Mouse (Mus musculus): ENCODE data around the gene Pdss2. TPM values are rescaled to one million over a fixed set of nuclear protein-coding genes. Genes with fewer than 3 reads are reported as not detected.
"Not testable (repeated sequence)": the region's sequence is repeated elsewhere in the genome, so short reads cannot be mapped to it uniquely, and the experiment has no call there.

Gene Pdss2
- polyA plus RNA-seq, 1 experiment from 2014 or later, result 15.2 TPM

DNA sequence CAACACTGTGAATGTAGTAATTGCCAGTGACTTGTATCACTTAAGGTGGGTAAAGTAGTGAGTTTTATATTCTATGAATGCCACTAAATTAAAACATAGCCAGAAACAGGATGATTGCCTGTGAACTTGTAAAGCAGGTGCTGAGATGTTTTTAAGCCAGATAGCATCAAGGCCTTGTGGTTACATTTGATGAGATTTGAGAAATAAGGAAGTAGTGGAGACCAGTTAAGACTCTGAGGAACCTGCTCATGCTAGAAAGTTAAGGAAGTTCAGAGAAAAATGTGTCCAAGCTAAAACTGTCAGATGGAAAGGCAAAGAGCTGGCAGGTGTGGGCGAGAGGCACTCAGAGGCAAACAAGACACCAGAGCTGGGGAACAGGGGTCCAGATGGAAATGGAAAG is 184.8 kb downstream of the Pdss2 start:
- Histone ChIP-seq H3K9me3 (replicated peaks) (no peaks in the 10 kb centered on the region), H3K4me3 (no peak overlapping the region), H3K27me3 (ENCODE audit: low read depth, poor library complexity, severe bottlenecking) (no peaks in the 10 kb centered on the region), H3K36me3 (0 out of 2 replicates have a peak, but pooled peaks cover 7% of the 10 kb centered on the region), H3K27ac (replicated peaks) (no peak overlapping the region), H3K4me1 (no peaks in the 10 kb centered on the region)
- 88% methylated on average over 1 of the region's 1 CpGs for WGBS
- DNase-seq (ENCODE audit: low spot score), result no peak

DNA sequence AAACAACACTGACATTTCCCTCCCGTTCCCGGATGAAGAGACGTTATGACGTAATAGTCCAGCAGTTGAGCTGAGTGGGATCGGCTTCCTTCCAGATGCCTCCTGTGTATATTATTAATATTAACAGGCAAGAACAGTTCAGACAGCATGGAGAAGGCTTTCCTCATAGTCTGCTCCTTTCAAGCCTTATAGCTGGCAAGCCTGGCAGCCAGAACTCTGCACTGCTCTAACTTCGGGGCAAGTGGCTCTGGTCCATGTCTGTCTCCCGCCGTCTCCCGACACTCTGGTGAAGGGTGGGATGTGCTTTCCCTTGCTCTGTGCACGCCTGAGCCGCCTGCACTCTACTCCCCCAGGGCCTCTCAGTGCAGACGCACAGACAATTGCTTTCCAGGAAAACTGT is 185.6 kb downstream of the Pdss2 start:
- Histone ChIP-seq H3K4me3 (no peak overlapping the region), H3K4me1 (no peaks in the 10 kb centered on the region), H3K27me3 (ENCODE audit: low read depth, poor library complexity, severe bottlenecking) (no peaks in the 10 kb centered on the region), H3K9me3 (replicated peaks) (no peaks in the 10 kb centered on the region), H3K36me3 (peaks cover 10% of the 10 kb centered on the region), H3K27ac (replicated peaks) (no peak overlapping the region)
- 94% methylated on average over 12 of the region's 12 CpGs for WGBS
- DNase-seq (ENCODE audit: low spot score), result no peak

DNA sequence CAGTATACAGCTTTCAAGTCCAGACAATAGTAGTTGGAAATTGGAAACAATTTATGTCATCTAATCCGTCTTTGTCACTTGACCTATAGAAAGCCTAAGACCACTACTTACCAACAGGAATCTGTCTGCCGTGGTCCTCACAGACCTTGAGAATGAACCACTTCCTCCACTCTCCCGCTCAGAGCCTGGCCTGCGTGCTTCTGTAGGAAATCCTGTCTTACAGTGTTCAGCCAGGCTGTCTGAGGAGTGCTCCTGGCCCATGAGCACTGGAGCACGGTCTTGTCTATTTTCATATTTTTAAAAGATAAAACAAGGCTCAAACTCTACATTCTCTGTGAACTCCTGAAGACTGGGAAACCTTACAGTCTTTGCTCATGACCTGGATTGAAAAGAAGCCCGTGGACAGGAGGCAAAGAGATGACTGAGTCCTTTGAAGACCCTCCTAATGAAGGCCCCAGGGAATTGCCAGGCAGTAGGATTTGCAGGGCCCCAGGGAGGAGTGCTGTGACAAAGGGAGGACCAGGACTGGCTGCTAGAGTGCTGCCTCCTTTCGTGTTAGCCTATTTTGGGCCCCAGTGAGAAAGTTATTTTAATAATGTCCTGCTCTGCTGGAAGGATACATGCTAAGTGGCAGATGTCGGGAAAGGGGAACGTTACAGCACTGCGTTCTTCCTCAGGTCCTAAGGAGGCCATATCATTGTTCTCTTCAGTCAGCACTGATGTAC is 188.4 kb downstream of the Pdss2 start:
- no peaks in the 10 kb centered on the region for H3K9me3 ChIP-seq (replicated peaks)
- no peaks in the 10 kb centered on the region for H3K27me3 ChIP-seq (ENCODE audit: low read depth, poor library complexity, severe bottlenecking)
- DNase-seq (ENCODE audit: low spot score), result no peak
- WGBS, result 89% methylated on average over 10 of the region's 10 CpGs
- no peaks in the 10 kb centered on the region for H3K4me1 ChIP-seq
- peaks cover 17% of the 10 kb centered on the region for H3K36me3 ChIP-seq
- no peak overlapping the region for H3K4me3 ChIP-seq
- no peak overlapping the region for H3K27ac ChIP-seq (replicated peaks)

DNA sequence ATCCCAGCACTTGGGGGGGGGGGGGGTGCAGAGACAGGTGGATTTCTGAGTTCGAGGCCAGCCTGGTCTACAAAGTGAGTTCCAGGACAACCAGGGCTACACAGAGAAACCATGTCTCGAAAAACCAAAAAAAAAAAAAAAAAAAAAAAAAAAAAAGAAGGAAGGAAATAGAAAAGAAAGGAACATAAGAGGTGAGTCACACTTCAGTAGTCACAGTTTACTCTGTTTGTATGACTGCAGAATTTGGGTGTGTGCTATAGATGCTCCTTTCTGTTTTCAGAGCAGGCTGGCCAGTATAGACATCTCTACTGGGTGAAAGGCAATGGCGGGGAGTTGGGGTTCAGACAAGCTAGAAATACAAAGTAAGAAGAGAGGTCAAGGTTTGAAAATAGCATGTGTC is 189.9 kb downstream of the Pdss2 start:
- WGBS, result 84% methylated on average over 3 of the region's 3 CpGs
- DNase-seq (ENCODE audit: low spot score); H3K4me3 ChIP-seq; H3K4me1 ChIP-seq; H3K9me3 ChIP-seq (replicated peaks); H3K27me3 ChIP-seq (ENCODE audit: low read depth, poor library complexity, severe bottlenecking); H3K27ac ChIP-seq (replicated peaks): not testable (repeated sequence)
- H3K36me3 ChIP-seq, result peaks cover 24% of the 10 kb centered on the region

DNA sequence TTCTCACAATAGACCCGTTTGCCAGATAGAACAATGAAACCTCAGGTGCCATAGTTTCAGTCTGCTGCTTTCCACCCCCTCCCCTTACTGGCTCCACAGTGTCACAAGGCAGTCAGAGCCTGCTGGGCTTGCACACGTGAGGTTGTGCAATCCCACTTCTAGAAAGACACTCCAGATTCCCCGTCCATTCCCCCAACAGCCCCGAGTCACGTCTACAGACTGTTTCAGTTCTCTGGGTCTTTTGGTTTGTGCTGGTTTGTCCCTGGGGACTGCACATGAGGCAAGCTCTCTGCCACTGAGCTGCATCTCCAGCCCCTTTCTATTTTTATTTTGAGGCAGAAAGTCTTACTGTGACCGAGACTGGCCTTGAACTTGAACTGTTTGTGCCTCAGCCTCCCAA is 196.1 kb downstream of the Pdss2 start:
- peaks cover 13% of the 10 kb centered on the region for H3K36me3 ChIP-seq

DNA sequence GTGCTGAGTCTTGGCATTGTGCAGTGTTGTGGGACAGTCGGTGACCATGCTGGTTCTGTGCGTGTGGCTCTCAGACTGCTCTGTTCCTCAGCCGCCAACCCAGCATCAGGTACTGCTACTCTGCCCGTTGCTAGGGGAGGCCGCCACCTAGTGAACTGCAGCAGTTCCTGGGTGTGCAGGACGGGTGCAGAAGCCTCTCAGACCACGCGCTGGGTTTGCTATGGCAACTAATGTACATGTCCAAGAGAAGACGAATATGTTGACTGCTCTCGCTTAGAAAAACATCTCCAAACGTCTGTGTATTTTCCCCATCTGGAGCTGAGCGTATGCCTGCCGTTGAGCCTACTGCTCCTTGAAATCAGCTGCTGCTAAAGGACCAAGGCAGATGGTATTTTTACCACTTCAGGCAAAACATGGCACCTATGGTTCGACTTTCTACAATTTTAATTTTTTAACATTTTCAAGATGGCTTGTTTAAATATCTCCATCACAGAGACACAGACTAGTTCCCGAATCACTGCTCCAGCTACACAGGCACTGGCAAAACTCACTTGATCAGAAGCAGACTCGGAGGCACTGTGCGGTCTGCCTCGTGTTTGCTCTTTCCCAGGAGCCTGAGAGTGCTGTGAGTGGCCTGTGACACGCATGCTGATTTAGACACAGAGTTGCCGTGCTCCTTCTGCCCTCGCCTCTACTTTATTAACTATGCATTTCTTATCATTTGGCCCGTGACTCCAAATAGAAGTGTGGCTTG is 199.6 kb downstream of the Pdss2 start:
- no peak for DNase-seq (ENCODE audit: low spot score)
- H3K27ac ChIP-seq (replicated peaks), result no peak overlapping the region
- no peaks in the 10 kb centered on the region for H3K36me3 ChIP-seq
- H3K27me3 ChIP-seq (ENCODE audit: low read depth, poor library complexity, severe bottlenecking), result no peaks in the 10 kb centered on the region
- no peaks in the 10 kb centered on the region for H3K9me3 ChIP-seq (replicated peaks)
- 82% methylated on average over 22 of the region's 22 CpGs for WGBS
- H3K4me1 ChIP-seq, result 0 out of 2 replicates have a peak, but pooled peaks cover 2% of the 10 kb centered on the region
- H3K4me3 ChIP-seq, result no peak overlapping the region

More for the DNA sequence above, 196.1 kb downstream of the Pdss2 start:
- no peak overlapping the region for H3K27ac ChIP-seq (replicated peaks)
- H3K27me3 ChIP-seq (ENCODE audit: low read depth, poor library complexity, severe bottlenecking), result no peaks in the 10 kb centered on the region
- 0 out of 2 replicates have a peak, but pooled peaks cover 2% of the 10 kb centered on the region for H3K4me1 ChIP-seq
- DNase-seq (ENCODE audit: low spot score), result no peak
- 90% methylated on average over 6 of the region's 6 CpGs for WGBS
- H3K9me3 ChIP-seq (replicated peaks), result no peaks in the 10 kb centered on the region
- no peak overlapping the region for H3K4me3 ChIP-seq

DNA sequence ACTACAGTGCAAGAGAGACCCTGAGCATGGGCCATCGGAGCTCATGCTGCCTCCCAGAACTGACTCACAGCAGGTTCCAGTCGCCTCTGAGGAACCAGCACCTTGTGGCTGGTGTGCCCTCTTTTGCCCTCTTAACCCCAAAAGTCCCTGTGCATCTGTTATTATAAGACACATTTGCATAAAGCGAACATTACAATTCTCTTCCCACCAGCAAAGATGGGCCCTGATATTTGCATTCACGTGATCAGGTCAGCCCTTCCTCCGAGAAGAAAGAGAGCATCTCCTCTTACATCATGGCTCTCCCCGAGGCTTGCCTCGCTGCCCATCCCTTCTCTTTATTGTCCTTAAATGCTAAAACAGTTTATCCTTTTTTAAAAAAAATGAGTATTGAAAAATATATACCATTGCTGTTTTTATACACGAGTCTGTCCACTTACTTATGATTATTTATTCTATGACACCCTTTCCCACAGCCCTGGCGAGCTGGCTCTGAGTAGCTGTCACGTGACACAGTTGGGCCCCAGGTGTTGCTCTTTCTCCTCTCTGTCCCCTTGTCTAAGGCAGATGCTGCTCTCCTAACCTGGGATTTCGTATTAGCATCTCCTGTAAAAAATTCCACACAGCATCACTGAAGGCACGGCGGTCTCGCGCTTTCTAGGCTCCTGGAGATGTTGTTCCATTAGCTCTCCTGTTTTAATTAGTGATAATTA is 200.9 kb downstream of the Pdss2 start:
- H3K4me1 ChIP-seq, result 0 out of 2 replicates have a peak, but pooled peaks cover 4% of the 10 kb centered on the region
- no peaks in the 10 kb centered on the region for H3K9me3 ChIP-seq (replicated peaks)
- H3K27ac ChIP-seq (replicated peaks), result no peak overlapping the region; the same call in 1 of the 2 replicates
- 81% methylated on average over 15 of the region's 15 CpGs for WGBS
- DNase-seq (ENCODE audit: low spot score), result no peak
- no peaks in the 10 kb centered on the region for H3K36me3 ChIP-seq
- no peak overlapping the region for H3K4me3 ChIP-seq
- H3K27me3 ChIP-seq (ENCODE audit: low read depth, poor library complexity, severe bottlenecking), result no peaks in the 10 kb centered on the region

DNA sequence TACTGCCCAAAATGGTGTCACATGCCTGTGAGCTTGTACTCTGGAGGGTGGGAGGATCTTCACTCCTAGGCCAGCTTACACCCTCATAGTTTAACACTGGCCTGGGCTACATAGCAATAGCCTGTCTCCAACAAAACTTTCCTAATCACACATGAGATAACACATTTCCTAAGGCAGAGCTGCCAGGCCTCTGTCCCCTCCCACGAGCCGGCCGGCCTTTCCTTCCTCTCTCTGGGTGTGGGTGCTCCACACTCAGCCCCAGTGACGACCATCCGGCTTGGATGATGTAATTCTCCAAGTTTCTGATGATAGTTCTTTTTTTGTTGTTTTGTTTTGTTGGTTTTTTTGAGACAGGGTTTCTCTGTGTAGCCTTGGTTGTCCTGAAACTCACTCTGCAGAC is 203.3 kb downstream of the Pdss2 start:
- H3K36me3 ChIP-seq, result no peaks in the 10 kb centered on the region
- H3K4me3 ChIP-seq, result no peak overlapping the region
- H3K27ac ChIP-seq (replicated peaks), result no peak overlapping the region
- 0 out of 2 replicates have a peak, but pooled peaks cover 4% of the 10 kb centered on the region for H3K4me1 ChIP-seq
- H3K27me3 ChIP-seq (ENCODE audit: low read depth, poor library complexity, severe bottlenecking), result no peaks in the 10 kb centered on the region
- no peaks in the 10 kb centered on the region for H3K9me3 ChIP-seq (replicated peaks)
- no peak for DNase-seq (ENCODE audit: low spot score)
- WGBS, result 95% methylated on average over 5 of the region's 5 CpGs

DNA sequence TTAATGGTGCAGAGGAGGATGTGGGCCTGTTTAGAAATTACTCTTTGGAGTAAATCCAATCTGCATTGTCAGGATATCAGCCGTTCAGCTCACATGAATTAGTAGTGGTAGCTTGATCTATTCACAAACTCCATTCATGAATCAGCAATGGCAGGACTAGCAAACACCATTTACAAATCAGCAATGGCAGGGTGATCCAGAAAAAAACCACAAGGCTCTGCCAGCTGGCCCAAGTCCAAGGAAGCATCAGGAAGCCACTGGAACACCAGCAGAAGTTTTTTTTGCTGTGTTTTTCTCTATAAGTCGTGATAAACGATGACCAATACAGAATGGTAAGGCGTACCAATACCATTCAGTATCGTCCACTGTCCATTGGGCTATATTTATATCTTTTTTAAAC is 209.3 kb downstream of the Pdss2 start:
- no peak overlapping the region for H3K4me3 ChIP-seq
- H3K9me3 ChIP-seq (replicated peaks), result no peaks in the 10 kb centered on the region
- no peak for DNase-seq (ENCODE audit: low spot score)
- H3K36me3 ChIP-seq, result peaks cover 11% of the 10 kb centered on the region
- 94% methylated on average over 5 of the region's 5 CpGs for whole genome bisulfite sequencing
- no peak overlapping the region for H3K27ac ChIP-seq (replicated peaks)
- H3K27me3 ChIP-seq (ENCODE audit: low read depth, poor library complexity, severe bottlenecking), result no peaks in the 10 kb centered on the region
- H3K4me1 ChIP-seq, result 0 out of 2 replicates have a peak, but pooled peaks cover 2% of the 10 kb centered on the region

DNA sequence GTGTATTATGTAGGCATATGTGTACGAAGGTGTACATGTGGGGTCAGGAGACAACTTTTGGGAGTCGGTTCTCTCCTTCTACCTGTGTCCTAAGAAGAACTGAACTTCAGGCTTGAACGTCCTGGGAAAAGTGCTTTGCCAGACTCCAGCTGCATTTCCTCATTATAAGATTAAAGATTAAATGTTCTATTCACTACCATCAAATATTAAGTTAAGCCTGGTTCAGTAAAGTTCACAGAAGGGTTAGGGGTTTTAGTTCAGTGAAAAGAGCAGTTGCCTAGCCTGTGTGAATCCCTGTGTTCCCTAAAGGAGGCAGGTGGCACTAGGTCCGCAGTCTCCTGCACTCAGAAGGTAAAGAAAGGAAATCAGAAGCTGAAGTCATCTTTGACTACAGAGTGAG is 213.0 kb downstream of the Pdss2 start:
- H3K36me3 ChIP-seq, result peaks cover 14% of the 10 kb centered on the region
- H3K4me1 ChIP-seq, result peaks cover 16% of the 10 kb centered on the region
- no peaks in the 10 kb centered on the region for H3K9me3 ChIP-seq (replicated peaks)
- H3K4me3 ChIP-seq, result no peak overlapping the region
- no peak for DNase-seq (ENCODE audit: low spot score)
- H3K27ac ChIP-seq (replicated peaks), result no peak overlapping the region
- peaks cover 3% of the 10 kb centered on the region; the same call in 1 of the 2 replicates for H3K27me3 ChIP-seq (ENCODE audit: low read depth, poor library complexity, severe bottlenecking)
- WGBS, result 91% methylated on average over 4 of the region's 4 CpGs

DNA sequence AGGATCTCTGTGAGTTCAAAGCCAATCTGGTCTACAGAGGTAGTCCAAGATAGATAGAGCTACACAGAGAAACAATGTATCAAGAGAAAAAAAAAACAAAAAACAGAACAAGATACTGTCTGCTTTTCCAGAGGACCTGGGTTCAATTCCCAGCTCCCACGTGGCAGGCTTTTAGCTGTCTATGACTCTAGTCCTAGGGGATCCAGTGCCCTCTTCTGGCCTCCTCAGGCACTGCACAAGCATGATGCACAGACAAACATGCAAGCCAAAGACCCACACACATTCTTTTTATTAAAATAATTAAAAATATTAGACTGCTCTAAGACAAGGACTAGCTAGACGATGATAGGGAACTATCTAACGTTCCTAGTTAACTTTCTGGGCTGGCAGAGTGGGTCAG is 214.5 kb downstream of the Pdss2 start:
- no peaks in the 10 kb centered on the region for H3K9me3 ChIP-seq (replicated peaks)
- no peak overlapping the region for H3K4me3 ChIP-seq
- peaks cover 3% of the 10 kb centered on the region; the same call in 1 of the 2 replicates for H3K27me3 ChIP-seq (ENCODE audit: low read depth, poor library complexity, severe bottlenecking)
- no peak for DNase-seq (ENCODE audit: low spot score)
- 88% methylated on average over 3 of the region's 3 CpGs for WGBS
- peaks cover 31% of the 10 kb centered on the region for H3K4me1 ChIP-seq
- H3K27ac ChIP-seq (replicated peaks), result no peak overlapping the region
- H3K36me3 ChIP-seq, result peaks cover 14% of the 10 kb centered on the region

DNA sequence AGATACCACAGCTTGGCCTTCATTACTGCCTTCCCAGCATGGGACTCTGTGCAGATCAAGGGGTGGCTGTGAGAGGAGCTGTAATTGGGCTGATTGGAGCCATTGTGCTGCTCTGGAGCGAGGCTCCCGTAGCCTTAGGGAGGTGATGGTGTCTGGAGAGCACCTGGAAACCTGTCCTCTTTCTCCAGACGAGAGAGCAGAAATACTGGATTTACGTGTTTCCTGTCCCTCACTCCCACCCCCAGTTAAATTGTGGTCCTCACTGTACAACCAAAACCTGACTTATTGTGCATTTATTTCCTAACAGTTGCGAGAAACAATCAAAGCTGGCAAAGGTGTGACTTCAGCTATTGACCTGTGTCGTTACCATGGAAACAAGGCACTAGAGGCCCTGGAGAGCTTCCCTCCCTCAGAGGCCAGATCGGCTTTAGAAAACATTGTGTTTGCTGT is 218.2 kb downstream of the Pdss2 start:
- peaks cover 40% of the 10 kb centered on the region for H3K4me1 ChIP-seq
- H3K27me3 ChIP-seq (ENCODE audit: low read depth, poor library complexity, severe bottlenecking), result peaks cover 3% of the 10 kb centered on the region; the same call in 1 of the 2 replicates
- WGBS, result 13% methylated on average over 7 of the region's 7 CpGs
- 0 out of 2 replicates have a peak, but pooled peaks cover 5% of the 10 kb centered on the region for H3K36me3 ChIP-seq
- peak; percentile 45 for DNase-seq (ENCODE audit: low spot score)
- no peaks in the 10 kb centered on the region for H3K9me3 ChIP-seq (replicated peaks)
- H3K27ac ChIP-seq (replicated peaks), result peak overlapping the region; percentile 74
- no peak overlapping the region; the same call in 1 of the 2 replicates for H3K4me3 ChIP-seq

Data from midbrain, embryonic 10.5 days (tissue).